ENCODE assay signal across 21 mouse cellular contexts in the genomic region with DNA sequence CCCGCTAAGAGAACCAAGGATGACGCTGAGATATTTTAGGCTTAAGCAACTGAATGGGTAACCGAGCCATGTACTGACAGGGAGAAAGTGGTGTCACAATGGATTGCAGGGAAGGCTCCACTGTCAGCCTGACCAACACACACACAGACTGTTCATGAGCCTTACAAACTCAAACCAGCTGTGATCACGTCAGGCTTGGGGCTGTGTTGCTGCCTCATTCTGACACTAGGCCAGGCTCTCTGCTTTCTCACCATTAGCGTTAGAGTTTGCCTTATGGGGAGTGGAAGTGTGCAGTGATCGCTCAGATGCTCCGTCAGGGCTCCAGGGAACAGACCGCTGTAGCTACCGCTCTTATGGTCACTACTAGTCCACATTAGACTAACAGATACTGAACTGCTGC. TPM values are rescaled to one million over a fixed set of nuclear protein-coding genes. Genes with fewer than 3 reads are reported as not detected.
DNase-seq lines count a peak whose midpoint lies in the region; ATAC-seq and TF ChIP-seq lines count a peak whose summit lies in the region.
"Had no signal": no experiment of that assay in that cellular context is flagged by ENCODE, and none has a peak within 500 bp of the region (broad histone marks: within the 10 kb centered on the region; RNA-seq: fewer than 3 reads in every experiment).

No protein-coding gene starts in this region.

- peaks cover 18% of the 10 kb centered on the region for H3K4me1 ChIP-seq in cerebellum, adult 2 months (ENCODE audit: control insufficient read depth, insufficient read depth, low read length)
- no peaks in the 10 kb centered on the region for H3K4me1 ChIP-seq in embryonic facial prominence, embryonic 14.5 days (ENCODE audit: control insufficient read depth, insufficient read depth, low read length)
- H3K4me1 ChIP-seq: forebrain, embryonic 13.5 days; heart, embryonic 12.5 days; hindbrain, embryonic 10.5 days; intestine, embryonic 15.5 days had no signal

- H3K9me3 ChIP-seq in embryonic facial prominence, embryonic 14.5 days (ENCODE audit: control insufficient read depth, low read length), result no peaks in the 10 kb centered on the region
- H3K9me3 ChIP-seq: forebrain, embryonic 13.5 days; G1E; heart, embryonic 12.5 days; hindbrain, embryonic 10.5 days; intestine, embryonic 15.5 days had no signal

- TF ChIP-seq CTCF in cerebellum, adult 2 months (IDR thresholded peaks at IDR 0.05; ENCODE audit: borderline replicate concordance, insufficient read depth, low read depth, low read length), result no peak

- 80% methylated on average over 9 of the region's 9 CpGs for WGBS in cerebellum, adult 2 months
- 56% methylated on average over 9 of the region's 9 CpGs for WGBS in embryonic facial prominence, embryonic 14.5 days

- peaks cover 47% of the 10 kb centered on the region for H3K36me3 ChIP-seq in embryonic facial prominence, embryonic 14.5 days (ENCODE audit: control insufficient read depth, insufficient read depth, low read length)

- no peak overlapping the region for H3K4me3 ChIP-seq in cerebellum, adult 2 months (replicated peaks; ENCODE audit: insufficient read depth, low read depth, low read length)
- no peak overlapping the region for H3K4me3 ChIP-seq in embryonic facial prominence, embryonic 14.5 days (ENCODE audit: low read depth, low read length)
- H3K4me3 ChIP-seq: forebrain, embryonic 13.5 days; heart, embryonic 12.5 days; hindbrain, embryonic 10.5 days; intestine, embryonic 15.5 days had no signal

- no peaks in the 10 kb centered on the region for H3K27me3 ChIP-seq in cerebellum, adult 2 months (ENCODE audit: control insufficient read depth, insufficient read depth, low read length)
- peaks cover 2% of the 10 kb centered on the region; the same call in 1 of the 2 replicates for H3K27me3 ChIP-seq in embryonic facial prominence, embryonic 14.5 days (replicated peaks; ENCODE audit: control insufficient read depth, insufficient read depth, low read length)

- 0 out of 2 replicates have a peak, but pooled peaks have one; percentile 6 for TF ChIP-seq POLR2A in cerebellum, adult 2 months (IDR thresholded peaks at IDR 0.05; ENCODE audit: borderline replicate concordance, insufficient read depth, low read length)

- H3K27ac ChIP-seq in cerebellum, adult 2 months (ENCODE audit: insufficient read depth, low read length), result no peak overlapping the region
- peak overlapping the region; percentile 10; the same call in 1 of the 2 replicates for H3K27ac ChIP-seq in embryonic facial prominence, embryonic 14.5 days (replicated peaks; ENCODE audit: low read depth, low read length)
- H3K27ac ChIP-seq: forebrain, embryonic 13.5 days; hindbrain, embryonic 10.5 days; hindbrain, embryonic 14.5 days; intestine, embryonic 15.5 days had no signal

- no peak overlapping the region for H3K9ac ChIP-seq in embryonic facial prominence, embryonic 14.5 days (ENCODE audit: low read depth, low read length)
- H3K9ac ChIP-seq: forebrain, embryonic 13.5 days; heart, embryonic 12.5 days; hindbrain, embryonic 14.5 days; intestine, embryonic 15.5 days had no signal

- H3K4me2 ChIP-seq in embryonic facial prominence, embryonic 14.5 days (ENCODE audit: low read depth, low read length), result no peak overlapping the region
- H3K4me2 ChIP-seq: forebrain, embryonic 13.5 days; heart, embryonic 12.5 days; hindbrain, embryonic 14.5 days; intestine, embryonic 15.5 days had no signal

- 0 out of 2 replicates have a peak, but pooled peaks have one; percentile 13 for ATAC-seq in frontal cortex, adult (ENCODE audit: low TSS enrichment)
- peak; percentile 50; the same call in 1 of the 2 replicates for ATAC-seq in embryonic facial prominence, embryonic 14.5 days (ENCODE audit: low read depth)
- ATAC-seq: CD4-positive, CD25-positive, alpha-beta regulatory T cell, adult 4 months; forebrain, embryonic 13.5 days; intestine, embryonic 15.5 days had no signal

- DNase-seq in cerebellum, adult 2 months, result no peak
- no peak for DNase-seq in cerebellum, postnatal 10 days
- DNase-seq in frontal cortex, adult 2 months (ENCODE audit: extremely low spot score in 1 of 2, low spot score in 1 of 2), result no peak
- peak; percentile 36 for DNase-seq in embryonic facial prominence, embryonic 14.5 days (ENCODE audit: low spot score)
- no peak for DNase-seq in kidney, postnatal 25 days
- no peak for DNase-seq in spleen, postnatal 4 days (ENCODE audit: low spot score in 2 of 2)
- DNase-seq: adrenal gland, postnatal 10 days; B cell, adult 2 months; cerebellum, adult 11 months; cerebellum, adult 9-10 months; cerebellum, postnatal 36 days; gastrocnemius, postnatal 10 days; kidney, adult 2 months had no signal

RNA-seq across cellular contexts. Expression of a gene that starts 6.3 kb away (rescaled TPM):
- polyA plus RNA-seq in cerebellum, adult 2 months (2012; rRNA removed), result 203 and 229 TPM in 2 replicates
- 87.8 and 89.6 TPM in 2 replicates for polyA plus RNA-seq in frontal cortex, adult 2 months (2012; rRNA removed)
- polyA plus RNA-seq in embryonic facial prominence, embryonic 14.5 days (2014; fragmentation: Nextera tagmentation; extraction: Ambion mirVana), result 2.0 and 2.3 TPM in 2 replicates
- polyA plus RNA-seq: CD4-positive, CD25-positive, alpha-beta regulatory T cell, adult 4 months had no signal

RNA-seq across cellular contexts. Expression of a gene that starts 10.0 kb away (rescaled TPM):
- polyA plus RNA-seq in cerebellum, adult 2 months (2012; rRNA removed), result 0.67 and 1.1 TPM in 2 replicates
- 0.88 and 1.4 TPM in 2 replicates for polyA plus RNA-seq in frontal cortex, adult 2 months (2012; rRNA removed)
- not detected in 2 replicates for polyA plus RNA-seq in embryonic facial prominence, embryonic 14.5 days (2014; fragmentation: Nextera tagmentation; extraction: Ambion mirVana)
- polyA plus RNA-seq: CD4-positive, CD25-positive, alpha-beta regulatory T cell, adult 4 months; forebrain, embryonic 13.5 days; heart, embryonic 12.5 days; hindbrain, embryonic 14.5 days had no signal

RNA-seq across cellular contexts. Expression of a gene that starts 25.1 kb away (rescaled TPM):
- polyA plus RNA-seq in cerebellum, adult 2 months (2012; rRNA removed), result 106 and 110 TPM in 2 replicates
- 90.9 and 96.6 TPM in 2 replicates for polyA plus RNA-seq in frontal cortex, adult 2 months (2012; rRNA removed)
- 101 and 121 TPM in 2 replicates for polyA plus RNA-seq in embryonic facial prominence, embryonic 14.5 days (2014; fragmentation: Nextera tagmentation; extraction: Ambion mirVana)

RNA-seq across cellular contexts. Expression of a gene that starts 25.2 kb away (rescaled TPM):
- 61.6 and 61.8 TPM in 2 replicates for polyA plus RNA-seq in cerebellum, adult 2 months (2012; rRNA removed)
- polyA plus RNA-seq in frontal cortex, adult 2 months (2012; rRNA removed), result 55.6 and 57.7 TPM in 2 replicates
- polyA plus RNA-seq in embryonic facial prominence, embryonic 14.5 days (2014; fragmentation: Nextera tagmentation; extraction: Ambion mirVana), result 220 and 226 TPM in 2 replicates

RNA-seq across cellular contexts. Expression of a gene that starts 57.8 kb away (rescaled TPM):
- polyA plus RNA-seq in cerebellum, adult 2 months (2012; rRNA removed), result 193 and 194 TPM in 2 replicates
- polyA plus RNA-seq in frontal cortex, adult 2 months (2012; rRNA removed), result 138 and 146 TPM in 2 replicates
- polyA plus RNA-seq in embryonic facial prominence, embryonic 14.5 days (2014; fragmentation: Nextera tagmentation; extraction: Ambion mirVana), result 40.3 and 40.9 TPM in 2 replicates

Comparison
In these comparisons a context has a peak if more than half of its experiments do, and no peak if none do; other contexts are left out.
1. RNA of a gene that starts 6.3 kb away (polyA plus RNA-seq): 203 to 229 TPM in cerebellum, adult 2 months and 87.8 to 89.6 TPM in frontal cortex, adult 2 months; 2.0 to 2.3 TPM in embryonic facial prominence, embryonic 14.5 days; every median in the first group is over 10 times any median in the second.